Mouse (Mus musculus): ENCODE data around the gene Scn9a.

DNA sequence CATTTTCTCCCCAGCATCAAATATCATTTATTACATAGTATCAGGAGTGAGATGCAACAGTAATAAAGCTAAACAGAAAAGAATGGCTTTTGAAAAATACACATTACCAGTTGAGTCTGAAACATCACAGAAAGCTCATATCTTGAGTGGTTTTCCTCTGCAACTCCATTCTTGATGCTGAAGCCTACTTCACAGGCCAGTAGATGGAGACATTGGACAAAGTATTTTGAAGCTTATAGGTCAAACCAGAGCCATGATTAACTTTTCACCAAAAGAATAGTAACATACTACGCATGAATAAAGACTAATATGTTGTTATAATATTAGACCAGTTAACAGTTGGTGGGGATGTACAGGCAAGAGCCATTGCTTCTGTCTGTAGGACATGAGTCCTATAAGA is 172.3 kb downstream of the Scn9a start:
- TF ChIP-seq POLR2A (IDR thresholded peaks at IDR 0.05; ENCODE audit: control insufficient read depth in 1 of 2, insufficient read depth in 1 of 2, low read depth in 1 of 2, low read length in 2 of 2, poor library complexity in 1 of 2), result no peak
- no peak for TF ChIP-seq ZMIZ1 (IDR thresholded peaks at IDR 0.05; ENCODE audit: low read depth, low read length)
